Mouse (Mus musculus) lung, embryonic 16.5 days (tissue): Measurements from ENCODE around the gene Wdr12. TPM values are rescaled to one million over a fixed set of nuclear protein-coding genes. Genes with fewer than 3 reads are reported as not detected.
A peak's percentile ranks its signal among the peaks of the same experiment; 100 is the strongest.

Experiments used
- ATAC-seq: fragments of 200-750 bp; cut with Nextera tagmentation; 2 replicates; pipeline ENCODE4 v1.8.0; 2017; ENCODE audit warnings: low read depth, mild to moderate bottlenecking, moderate library complexity
- H3K27ac ChIP-seq: fragments of 300-500 bp; sonication (generic); 2 replicates; pipeline ENCODE4 v1.5.1; 2014; ENCODE audit warnings: mild to moderate bottlenecking, control low read depth, low read length
- H3K27me3 ChIP-seq: fragments of 300-500 bp; sonication (generic); 2 replicates; pipeline ENCODE4 v1.6.1; 2014; ENCODE audit warnings: low read depth, low read length, mixed read lengths; ENCODE audit not compliant: control insufficient read depth, insufficient read depth
- H3K36me3 ChIP-seq: fragments of 300-500 bp; sonication (generic); 2 replicates; pipeline ENCODE4 v1.6.1; 2014; ENCODE audit warnings: low read length; ENCODE audit not compliant: control insufficient read depth, insufficient read depth
- H3K4me1 ChIP-seq: fragments of 300-500 bp; sonication (generic); replicated peaks from 2 replicates; pipeline ENCODE4 v1.6.1; 2014; ENCODE audit warnings: low read length, mixed read lengths; ENCODE audit not compliant: control insufficient read depth, insufficient read depth
- H3K4me2 ChIP-seq: fragments of 300-500 bp; sonication (generic); 2 replicates; pipeline ENCODE4 v1.6.1; 2014; ENCODE audit warnings: low read depth, low read length, control low read depth
- H3K4me3 ChIP-seq: fragments of 300-500 bp; sonication (generic); 2 replicates; pipeline ENCODE4 v1.5.1; 2014; ENCODE audit warnings: mild to moderate bottlenecking, low read length, control low read depth
- H3K9ac ChIP-seq: fragments of 300-500 bp; sonication (generic); 2 replicates; pipeline ENCODE4 v1.6.1; 2014; ENCODE audit warnings: low read length, control low read depth
- H3K9me3 ChIP-seq: fragments of 300-500 bp; sonication (generic); 2 replicates; pipeline ENCODE4 v1.6.1; 2016; ENCODE audit warnings: low read length; ENCODE audit not compliant: control insufficient read depth
- WGBS: fragments of 180-500 bp; shearing (Covaris S2); extraction: QIAGEN DNeasy Blood & Tissue Kit; methylation state at CpG from one replicate; pipeline ENCODE4 v1.1.7; 2014; 5-methylcytosine and 5-hydroxymethylcytosine counted together
- polyA plus RNA-seq: library from polyadenylated mRNA; unstranded; fragments of >200 nt; fragmentation: Nextera tagmentation; extraction: Ambion mirVana; gene quantifications from 2 replicates; pipeline ENCODE4 v1.2.1, GENCODE M21; 2015

Wdr12 gene
- 37.5 and 39.3 TPM in 2 replicates for polyA plus RNA-seq

DNA sequence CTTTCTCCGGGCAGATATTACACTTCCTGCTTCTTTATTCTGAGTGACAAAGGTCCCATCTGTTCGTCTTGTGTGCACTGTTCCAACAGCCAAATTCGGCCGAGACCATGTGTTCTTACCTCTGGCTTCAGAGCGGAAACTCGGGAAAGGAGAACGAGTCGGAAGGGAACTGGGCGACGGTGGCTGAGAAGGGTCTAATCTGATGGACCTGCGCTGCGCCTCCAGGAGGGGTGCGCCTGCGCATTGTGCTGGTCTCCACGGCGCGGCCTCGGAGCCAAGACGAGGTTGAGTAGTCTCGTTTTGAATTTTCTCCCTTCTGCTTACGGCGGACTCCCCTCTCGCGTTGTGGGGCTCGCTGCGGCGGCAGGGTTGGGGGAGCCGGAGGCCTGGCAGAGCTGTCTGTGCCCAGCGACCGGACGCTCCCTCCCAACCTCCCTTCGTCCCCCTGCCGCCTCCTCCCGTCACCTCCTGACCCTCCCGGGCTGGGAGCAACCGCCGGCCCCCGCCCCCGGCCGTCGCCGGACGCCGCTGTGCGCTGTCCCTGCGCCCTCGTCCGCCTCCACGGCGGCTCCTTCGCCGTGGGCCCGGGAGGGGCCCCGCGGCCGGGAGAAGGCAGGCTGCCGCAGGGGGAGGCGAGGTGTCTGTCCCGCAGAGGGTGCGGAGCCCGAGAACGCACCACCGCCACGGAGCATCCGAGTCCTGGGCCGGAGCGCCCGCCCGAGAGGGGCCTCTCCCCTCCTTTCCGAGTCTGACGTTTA, at the start of gene Wdr12, which contains the start of gene Carf:
Gene Wdr12 (minus strand): TSS at position 622 of the 758 bp plus-strand sequence.
Gene Carf (plus strand): TSS at position 224 of the 758 bp plus-strand sequence.
- peak within 1 kb of the TSS; percentile 97 for H3K4me3 ChIP-seq
- H3K9ac ChIP-seq, result peak within 1 kb of the TSS; percentile 96
- H3K9me3 ChIP-seq, result no peaks in the 10 kb centered on the region
- peaks cover 8% of the 10 kb centered on the region for H3K36me3 ChIP-seq
- WGBS, result under 1% methylated on average over 71 of the region's 71 CpGs
- peak within 1 kb of the TSS; percentile 99 for H3K27ac ChIP-seq
- H3K27me3 ChIP-seq, result no peaks in the 10 kb centered on the region
- H3K4me2 ChIP-seq, result peak within 1 kb of the TSS; percentile 84
- peak; percentile 98 for ATAC-seq
- H3K4me1 ChIP-seq, result peaks cover 7% of the 10 kb centered on the region

DNA sequence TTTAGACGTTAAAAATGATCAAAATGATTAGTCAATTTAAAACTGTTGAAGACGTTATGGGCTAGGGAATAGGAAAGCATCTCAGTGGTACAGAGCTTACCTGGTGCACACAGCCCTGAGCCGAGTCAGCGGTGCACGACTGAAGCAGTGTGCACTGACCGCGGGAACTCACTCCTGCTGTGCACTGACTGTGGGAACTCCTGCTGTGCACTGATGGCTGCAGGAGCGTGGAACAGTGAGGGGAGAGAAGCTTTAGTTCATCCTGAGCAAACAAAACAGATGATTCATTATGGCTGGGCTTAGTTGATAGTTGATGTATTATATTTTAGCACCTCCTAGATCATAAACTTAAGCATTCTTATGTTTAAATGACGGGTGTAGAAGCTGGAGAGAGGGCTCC, 38.9 kb upstream of the Wdr12 start:
- H3K4me3 ChIP-seq, result no peak overlapping the region
- peaks cover 2% of the 10 kb centered on the region; the same call in 1 of the 2 replicates for H3K36me3 ChIP-seq
- ATAC-seq, result no peak
- H3K9me3 ChIP-seq, result no peaks in the 10 kb centered on the region
- no peak overlapping the region for H3K9ac ChIP-seq
- H3K27ac ChIP-seq, result no peak overlapping the region
- no peaks in the 10 kb centered on the region for H3K4me1 ChIP-seq
- H3K27me3 ChIP-seq, result no peaks in the 10 kb centered on the region
- H3K4me2 ChIP-seq, result no peak overlapping the region
- 57% methylated on average over 9 of the region's 9 CpGs for WGBS

DNA sequence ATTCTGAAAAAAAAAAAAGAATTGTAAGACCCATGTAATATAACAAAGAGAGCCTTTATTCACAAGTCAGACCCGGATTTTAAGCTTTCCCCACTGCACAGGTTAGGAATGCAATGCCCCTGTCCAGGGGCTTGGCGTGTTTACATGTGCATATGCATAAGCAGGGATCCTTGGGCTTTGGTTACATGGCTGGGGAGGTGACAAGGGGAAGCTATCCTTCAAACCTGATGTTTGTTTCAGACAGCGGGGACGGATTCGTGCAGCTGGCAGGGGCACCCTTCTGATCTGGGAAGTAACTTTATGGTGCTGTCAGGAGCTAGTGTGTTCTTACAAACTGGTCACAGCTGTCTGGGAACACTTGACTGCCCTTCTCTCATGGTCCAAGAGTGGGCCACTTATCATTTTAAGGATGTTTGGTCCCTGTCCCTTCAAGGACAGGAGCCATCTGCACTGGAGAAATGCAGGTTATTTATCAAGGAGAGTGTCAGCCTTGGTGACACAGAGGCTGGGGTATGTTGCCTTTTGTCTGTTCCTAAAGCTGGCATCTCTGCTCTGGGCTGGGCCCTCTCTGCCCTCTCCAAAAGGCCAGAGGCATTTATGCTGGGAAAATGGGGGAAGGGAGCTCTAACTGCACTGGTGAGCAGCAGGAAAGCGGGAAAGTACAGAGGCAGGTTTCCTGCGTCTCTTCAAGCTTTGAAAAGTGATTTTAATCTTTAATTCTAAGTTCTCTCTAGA, 19.4 kb upstream of the Wdr12 start:
- Histone ChIP-seq H3K27me3 (no peaks in the 10 kb centered on the region), H3K9ac (no peak overlapping the region), H3K4me1 (no peaks in the 10 kb centered on the region), H3K9me3 (peaks cover 4% of the 10 kb centered on the region; the same call in 1 of the 2 replicates), H3K4me2 (no peak overlapping the region), H3K27ac (no peak overlapping the region), H3K36me3 (peaks cover 5% of the 10 kb centered on the region; the same call in 1 of the 2 replicates), H3K4me3 (no peak overlapping the region)
- WGBS, result 60% methylated on average over 7 of the region's 7 CpGs
- no peak for ATAC-seq

DNA sequence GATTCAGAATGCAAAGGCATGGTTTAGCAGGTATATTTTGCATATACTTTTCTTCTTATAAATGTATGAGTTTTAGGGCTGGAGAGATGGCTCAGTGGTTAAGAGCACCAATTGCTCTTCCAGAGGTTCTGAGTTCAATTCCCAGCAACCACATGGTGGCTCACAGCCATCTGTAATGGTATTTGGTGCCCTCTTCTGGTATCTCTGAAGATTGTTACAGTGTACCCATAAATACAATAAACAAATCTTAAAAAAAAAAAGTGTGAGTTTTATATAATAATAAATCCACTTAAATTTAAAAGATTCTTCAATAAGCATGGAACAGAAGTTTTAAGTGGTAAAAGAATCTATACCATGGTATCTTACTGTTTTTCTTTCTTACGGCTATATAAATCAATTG, 6.1 kb upstream of the Wdr12 start:
- Histone ChIP-seq H3K4me3 (no peak overlapping the region), H3K36me3 (peaks cover 3% of the 10 kb centered on the region; the same call in 1 of the 2 replicates), H3K4me1 (no peaks in the 10 kb centered on the region), H3K27me3 (no peaks in the 10 kb centered on the region), H3K9me3 (no peaks in the 10 kb centered on the region), H3K9ac (no peak overlapping the region), H3K4me2 (no peak overlapping the region), H3K27ac (no peak overlapping the region)
- WGBS, result 100% methylated on average over 1 of the region's 1 CpGs
- no peak for ATAC-seq

DNA sequence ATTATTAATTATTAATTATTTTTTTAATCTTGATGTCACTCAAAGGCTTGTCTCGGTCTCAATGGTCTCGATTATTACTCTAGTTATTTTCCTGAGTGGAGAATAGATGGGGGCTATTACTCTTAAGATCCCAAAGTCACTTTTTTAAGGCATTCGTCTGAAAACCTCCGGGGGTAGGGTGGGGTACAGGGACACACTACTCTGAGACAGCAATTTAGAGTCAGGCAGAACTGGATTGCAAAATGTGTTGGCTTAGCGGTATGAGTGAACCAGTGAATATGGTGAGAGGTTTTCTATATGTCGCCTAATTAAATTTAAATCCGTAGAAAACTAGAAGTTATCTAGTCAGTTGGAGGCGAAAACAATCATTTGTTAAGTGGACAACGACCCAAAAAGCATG, 394 bp upstream of the Wdr12 start:
- Histone ChIP-seq H3K4me2 (peak overlapping the region; percentile 72), H3K27ac (peak overlapping the region; percentile 99), H3K36me3 (peaks cover 5% of the 10 kb centered on the region), H3K4me3 (peak overlapping the region; percentile 97), H3K4me1 (peaks cover 7% of the 10 kb centered on the region), H3K9ac (peak overlapping the region; percentile 96), H3K9me3 (no peaks in the 10 kb centered on the region), H3K27me3 (no peaks in the 10 kb centered on the region)
- WGBS, result 7% methylated on average over 9 of the region's 9 CpGs
- ATAC-seq, result no peak

DNA sequence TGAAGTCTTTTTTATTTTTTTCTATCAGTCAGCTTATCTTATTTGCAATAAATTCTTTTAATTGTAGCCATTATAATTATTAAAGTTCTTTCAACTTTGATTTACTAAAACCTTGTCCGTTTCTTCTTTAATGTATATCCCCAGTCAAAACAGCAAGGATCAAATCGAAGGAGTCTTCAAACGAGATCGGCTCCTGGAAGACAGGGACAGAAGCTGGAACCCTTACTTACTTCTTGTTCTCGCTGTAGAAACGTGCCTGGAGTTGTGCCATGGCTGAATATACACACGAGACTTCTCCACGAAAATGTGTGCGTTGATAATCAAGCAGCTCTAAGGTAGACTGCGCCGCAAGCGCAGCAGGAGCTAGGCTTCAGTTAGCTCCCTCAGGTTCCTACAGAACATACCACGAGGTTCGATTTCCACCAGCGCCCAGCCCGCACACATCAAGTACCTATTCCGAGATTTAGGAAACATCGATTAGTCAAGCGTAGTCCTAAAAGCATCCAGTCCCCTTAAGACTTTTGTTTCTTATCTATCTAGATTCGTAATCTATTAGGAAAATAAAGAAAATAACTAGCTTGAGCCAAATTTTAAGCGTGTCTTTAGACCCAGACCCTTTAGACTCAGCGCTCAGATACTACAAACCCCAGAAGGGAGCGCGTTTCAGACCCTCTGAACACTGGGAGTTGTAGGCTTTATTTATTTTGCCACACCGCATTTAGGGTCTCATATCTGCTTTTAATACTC, 995 bp downstream of the Wdr12 start:
- H3K4me1 ChIP-seq, result peaks cover 7% of the 10 kb centered on the region
- H3K4me3 ChIP-seq, result peak overlapping the region; percentile 97
- H3K36me3 ChIP-seq, result peaks cover 8% of the 10 kb centered on the region
- H3K27ac ChIP-seq, result peak overlapping the region; percentile 99
- H3K9ac ChIP-seq, result peak overlapping the region; percentile 96
- peak overlapping the region; percentile 84 for H3K4me2 ChIP-seq
- WGBS, result under 1% methylated on average over 25 of the region's 25 CpGs
- peak; percentile 89 for ATAC-seq
- no peaks in the 10 kb centered on the region for H3K27me3 ChIP-seq
- no peaks in the 10 kb centered on the region for H3K9me3 ChIP-seq

DNA sequence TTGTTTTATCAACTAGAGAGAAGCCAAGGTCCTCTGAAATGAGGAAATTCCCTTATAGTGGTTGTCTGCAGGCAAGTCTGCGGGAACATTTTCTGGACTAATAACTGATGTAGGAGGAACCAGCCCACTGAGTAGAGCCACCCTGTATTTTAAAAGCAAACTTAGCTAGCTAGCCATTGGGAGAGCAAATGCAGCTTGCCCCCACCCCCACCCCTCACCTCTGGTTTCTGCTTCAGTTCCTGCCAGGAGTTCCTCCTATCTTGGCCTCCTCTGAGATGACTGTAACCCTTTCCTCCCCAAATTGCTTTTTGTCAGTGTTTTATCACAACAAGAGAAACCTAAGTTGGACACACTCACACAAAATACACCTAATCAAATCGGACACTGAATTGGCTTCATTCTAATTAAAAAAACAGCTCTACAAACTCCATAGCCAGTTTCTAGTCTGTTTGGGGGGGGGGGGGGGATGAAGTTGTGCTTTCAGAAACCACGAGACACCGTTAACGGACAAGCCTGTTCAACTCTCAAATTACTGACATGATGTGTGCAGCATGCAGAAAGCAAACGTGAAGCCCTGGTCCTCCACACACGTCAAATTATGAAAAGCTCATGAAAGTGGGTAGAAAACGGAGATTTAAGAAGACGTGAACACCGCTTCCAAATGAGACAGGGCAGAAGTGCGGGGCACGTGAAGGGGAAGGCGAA, 1.7 kb downstream of the Wdr12 start:
- peak overlapping the region; percentile 96 for H3K9ac ChIP-seq
- no peaks in the 10 kb centered on the region for H3K9me3 ChIP-seq
- no peaks in the 10 kb centered on the region for H3K27me3 ChIP-seq
- peak overlapping the region; percentile 84 for H3K4me2 ChIP-seq
- H3K4me1 ChIP-seq, result peaks cover 7% of the 10 kb centered on the region
- peaks cover 8% of the 10 kb centered on the region for H3K36me3 ChIP-seq
- no peak for ATAC-seq
- H3K27ac ChIP-seq, result no peak overlapping the region
- 8% methylated on average over 13 of the region's 13 CpGs for WGBS
- peak overlapping the region; percentile 97 for H3K4me3 ChIP-seq

DNA sequence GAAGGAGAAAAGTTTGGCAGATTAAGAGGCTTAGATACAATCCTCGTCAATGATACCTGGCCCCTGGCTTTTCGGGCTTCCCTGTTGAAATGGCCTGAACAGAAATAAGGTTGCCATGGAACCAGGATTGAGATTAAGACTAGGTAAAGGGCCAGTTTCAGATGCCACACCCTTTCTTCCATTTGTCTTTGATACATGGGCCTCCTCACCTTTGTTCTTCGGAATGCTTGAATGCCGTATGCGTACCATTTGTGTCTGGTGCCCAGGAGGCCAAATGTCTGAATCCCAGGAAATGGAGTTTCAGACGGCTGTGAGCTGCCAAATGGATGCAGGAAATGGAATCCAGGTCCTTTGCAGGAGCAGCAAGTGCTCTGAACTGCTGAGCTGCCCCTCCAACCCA, 22.0 kb downstream of the Wdr12 start:
- no peak for ATAC-seq
- Histone ChIP-seq H3K9me3 (no peaks in the 10 kb centered on the region), H3K9ac (no peak overlapping the region), H3K4me1 (no peaks in the 10 kb centered on the region), H3K4me3 (no peak overlapping the region), H3K4me2 (no peak overlapping the region), H3K27ac (no peak overlapping the region), H3K36me3 (peaks cover 10% of the 10 kb centered on the region; the same call in 1 of the 2 replicates), H3K27me3 (no peaks in the 10 kb centered on the region)
- 87% methylated on average over 6 of the region's 6 CpGs for WGBS
